Mouse (Mus musculus) fibroblast of lung, adult 2 months (primary cell): ENCODE results near the gene Arf3.

Experiments
- DNase-seq: peaks from one replicate; pipeline ENCODE4 v3.0.0-alpha.2; 2011; ENCODE audit warnings: low read depth

The Arf3 gene

GRCm38 (mm10) chr15:98790761-98791160 is 27.7 kb upstream of the Arf3 start:
- DNase-seq = no peak

DNA sequence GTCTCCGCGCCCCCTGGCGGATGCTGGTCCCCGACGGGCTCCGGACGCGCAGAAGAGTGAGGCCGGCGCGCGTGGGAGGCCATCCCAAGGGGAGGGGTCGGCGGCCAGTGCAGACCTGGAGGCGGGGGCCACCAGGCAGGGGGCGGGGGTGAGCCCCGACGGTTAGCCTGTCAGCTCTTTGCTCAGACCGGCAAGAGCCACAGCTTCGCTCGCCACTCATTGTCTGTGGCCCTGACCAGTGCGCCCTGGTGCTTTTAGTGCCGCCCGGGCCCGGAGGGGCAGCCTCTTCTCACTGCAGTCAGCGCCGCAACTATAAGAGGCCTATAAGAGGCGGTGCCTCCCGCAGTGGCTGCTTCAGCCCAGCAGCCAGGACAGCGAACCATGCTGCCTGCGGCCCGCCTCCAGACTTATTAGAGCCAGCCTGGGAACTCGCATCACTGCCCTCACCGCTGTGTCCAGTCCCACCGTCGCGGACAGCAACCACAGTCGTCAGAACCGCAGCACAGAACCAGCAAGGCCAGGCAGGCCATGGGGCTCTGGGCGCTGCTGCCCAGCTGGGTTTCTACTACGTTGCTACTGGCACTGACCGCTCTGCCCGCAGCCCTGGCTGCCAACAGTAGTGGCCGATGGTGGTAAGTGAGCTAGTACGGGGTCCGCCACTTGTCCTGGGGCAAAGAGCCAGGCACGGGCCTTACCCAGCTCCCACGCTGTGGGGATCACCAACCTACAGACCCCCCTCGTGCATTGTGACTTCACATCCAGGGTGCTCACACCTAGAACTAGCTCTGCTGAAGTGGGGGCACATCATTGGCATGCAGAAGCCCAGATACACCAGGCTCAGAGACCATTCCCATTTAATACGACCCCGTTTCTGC is 26.9 kb upstream of the Arf3 start, which contains the start of gene Wnt1:
Wnt1 (plus strand) TSS at position 197 of the 875 bp plus-strand sequence.
- DNase-seq = no peak

DNA sequence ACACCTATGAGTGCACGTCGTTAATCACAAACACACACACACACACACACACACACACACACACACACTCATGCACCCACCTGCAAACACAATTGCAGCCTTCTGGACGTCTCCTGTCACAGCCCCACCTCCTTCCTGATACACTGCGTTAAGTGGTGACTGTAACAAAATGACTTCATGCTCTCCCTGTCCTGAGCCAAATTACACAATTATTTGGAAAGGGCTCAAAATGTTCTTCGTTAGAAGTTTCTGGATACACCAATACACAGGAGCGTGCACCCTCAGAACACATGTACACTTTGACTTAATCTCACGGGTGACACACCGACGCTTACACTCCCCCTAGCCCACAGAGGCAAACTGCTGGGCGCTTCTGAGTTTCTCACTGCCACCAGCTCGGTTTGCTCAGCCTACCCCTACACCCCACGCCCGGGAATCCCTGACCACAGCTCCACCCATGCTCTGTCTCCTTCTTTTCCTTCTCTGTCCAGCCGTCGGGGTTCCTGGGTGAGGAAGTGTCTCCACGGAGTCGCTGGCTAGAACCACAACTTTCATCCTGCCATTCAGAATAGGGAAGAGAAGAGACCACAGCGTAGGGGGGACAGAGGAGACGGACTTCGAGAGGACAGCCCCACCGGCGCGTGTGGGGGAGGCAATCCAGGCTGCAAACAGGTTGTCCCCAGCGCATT is 26.1 kb upstream of the Arf3 start:
- no peak for DNase-seq

- DNase-seq = no peak
These were observed 24.9 kb upstream of the Arf3 start for GRCm38 (mm10) chr15:98787930-98788329.

DNA sequence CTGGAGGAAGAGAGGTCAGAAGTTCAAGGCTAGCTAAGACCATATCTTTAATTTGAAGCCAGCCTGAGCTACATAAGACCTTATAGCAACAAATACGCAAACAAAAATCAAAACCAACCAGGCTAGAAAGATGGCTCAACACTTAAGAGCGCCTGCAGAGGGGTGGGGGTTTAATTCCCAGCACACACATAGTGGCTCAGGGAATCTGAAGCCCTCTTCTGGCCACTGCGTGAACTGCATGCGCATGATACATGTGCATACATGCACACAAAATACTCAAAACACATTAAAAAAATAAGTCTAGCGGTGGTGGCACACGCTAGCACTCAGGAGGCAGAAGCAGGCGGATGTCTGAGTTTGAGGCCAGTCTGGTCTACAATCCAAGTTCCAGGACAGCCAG is 22.7 kb upstream of the Arf3 start:
- DNase-seq = no peak

DNA sequence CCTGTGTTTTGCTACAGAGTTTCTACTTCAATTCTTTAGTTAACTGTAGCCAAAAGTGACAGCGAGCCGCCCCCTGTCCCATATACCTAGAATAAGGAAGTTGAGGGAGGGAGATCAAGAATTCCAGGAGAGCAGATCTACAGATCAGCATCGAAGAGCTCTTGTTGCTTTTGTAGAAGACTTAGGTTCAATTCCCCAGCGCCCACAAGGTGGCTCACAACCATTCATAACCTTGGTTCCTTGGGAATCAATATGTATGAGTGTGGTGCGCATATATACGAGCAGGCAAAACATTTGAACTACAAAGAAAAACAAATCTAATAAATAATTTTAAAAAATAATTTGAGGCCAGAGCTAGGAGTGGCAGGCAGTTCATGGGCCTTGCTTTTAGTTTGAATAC is 18.2 kb upstream of the Arf3 start:
- no peak for DNase-seq

GRCm38 (mm10) chr15:98780573-98780972 is 17.6 kb upstream of the Arf3 start:
- DNase-seq = no peak

DNA sequence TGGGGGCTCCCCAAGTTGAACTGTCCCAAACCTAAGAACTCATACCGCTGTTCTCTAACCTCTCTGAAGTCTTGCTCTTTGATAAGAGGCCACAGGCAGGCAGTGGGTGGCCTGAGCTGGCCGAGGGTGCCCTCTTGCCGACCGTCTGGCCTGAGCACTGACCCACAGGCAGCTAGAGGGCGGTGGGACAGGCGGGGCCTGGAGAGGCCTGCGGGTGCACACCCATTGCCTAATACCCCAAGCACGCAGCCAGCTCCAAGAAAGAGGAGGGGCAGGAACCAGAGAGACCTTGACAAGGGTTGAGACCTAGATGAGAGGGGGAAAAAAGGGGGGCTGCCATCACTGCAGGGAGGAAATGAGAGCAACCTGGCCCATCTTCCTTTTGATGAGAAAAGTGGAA is 17.1 kb upstream of the Arf3 start:
- peak; percentile 64 for DNase-seq

- no peak for DNase-seq
These were observed 15.8 kb upstream of the Arf3 start for GRCm38 (mm10) chr15:98778806-98779205.

DNA sequence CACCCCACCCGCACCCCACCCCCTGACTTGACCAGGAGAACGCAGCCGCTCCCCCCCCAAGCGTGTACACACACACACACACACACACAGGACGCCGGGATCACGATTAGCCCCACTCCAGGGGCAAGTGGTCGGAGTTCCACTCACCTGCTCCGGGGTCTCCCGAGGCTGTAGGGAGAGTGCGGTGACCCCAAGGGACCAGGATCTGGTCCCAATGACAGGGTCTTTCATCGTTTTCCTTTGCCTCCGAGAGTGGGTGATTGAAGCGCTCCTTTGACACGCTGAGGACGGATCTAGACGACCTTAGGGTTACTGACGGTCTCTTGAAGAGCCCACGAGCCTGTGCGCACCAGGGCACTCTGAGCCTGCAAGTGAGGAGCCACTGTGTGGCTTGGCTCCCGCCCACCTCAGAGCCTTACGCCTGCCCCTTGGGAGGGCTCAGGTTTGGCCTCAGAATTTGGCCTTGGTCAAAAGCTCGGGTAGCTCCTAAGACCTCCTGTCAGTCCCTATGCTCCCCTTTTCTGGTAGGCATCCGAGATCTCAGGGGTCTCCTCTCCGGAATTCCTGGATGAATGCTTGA is 15.3 kb upstream of the Arf3 start:
- no peak for DNase-seq

DNA sequence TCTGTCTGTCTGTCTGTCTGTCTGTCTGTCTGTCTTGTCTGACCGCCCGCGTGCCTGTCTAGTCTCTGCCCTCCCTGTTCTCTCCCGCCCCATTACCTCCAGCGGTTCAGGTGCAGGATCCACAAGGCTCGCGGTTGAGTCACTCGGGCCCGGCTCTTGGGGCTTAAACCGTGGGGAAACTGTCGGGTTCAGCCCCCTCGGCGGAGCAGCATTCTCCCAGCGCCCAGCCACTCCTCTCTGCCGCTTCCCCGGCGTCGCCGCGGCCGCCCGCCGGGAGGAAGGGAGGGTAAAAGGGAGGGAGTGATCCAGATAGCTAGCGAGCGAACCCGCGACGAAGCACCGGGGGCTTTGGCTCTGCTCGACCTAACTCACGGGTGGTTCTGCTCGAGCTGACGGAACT is 14.7 kb upstream of the Arf3 start, which contains the start of gene Wnt10b:
Wnt10b (minus strand) TSS at position 389 of the 400 bp plus-strand sequence.
- no peak for DNase-seq

- DNase-seq = no peak
These were observed 14.1 kb upstream of the Arf3 start for GRCm38 (mm10) chr15:98777005-98777616.

DNA sequence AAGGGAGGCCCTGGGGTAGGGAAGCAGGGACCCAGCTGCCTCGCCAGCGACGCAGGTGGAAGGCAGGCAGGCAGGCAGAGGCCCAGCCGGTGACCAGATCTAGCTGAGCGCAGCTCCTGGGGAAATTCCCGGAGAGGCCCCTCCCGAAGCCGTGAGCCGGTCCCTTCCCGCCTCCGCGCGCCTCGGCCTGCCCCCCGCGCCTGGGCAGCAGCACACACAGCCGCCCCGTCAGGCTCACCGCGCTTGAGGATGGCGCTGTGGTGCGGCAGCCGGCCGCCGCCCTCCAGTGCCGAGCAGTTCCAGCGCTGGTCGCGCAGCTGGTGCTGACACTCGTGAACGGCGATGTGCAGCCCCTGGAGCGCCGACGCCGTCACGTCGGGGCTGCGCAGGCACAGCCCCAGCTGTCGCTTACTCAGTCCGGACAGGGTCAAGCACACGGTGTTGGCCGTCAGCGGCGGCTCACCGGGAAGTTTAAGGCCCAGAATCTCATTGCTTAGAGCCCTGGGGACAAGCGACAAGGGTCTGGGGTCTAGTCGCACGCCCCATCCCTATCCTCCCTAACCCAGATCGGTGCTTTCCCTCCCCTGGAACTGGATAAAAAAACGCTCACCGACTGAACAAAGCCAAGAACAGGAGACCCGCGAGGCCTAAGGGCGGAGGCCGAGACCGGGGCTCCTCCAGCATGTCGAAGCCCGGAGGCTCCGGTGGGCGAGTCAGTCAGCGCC is 13.4 kb upstream of the Arf3 start:
- no peak for DNase-seq

GRCm38 (mm10) chr15:98775533-98775932 is 12.5 kb upstream of the Arf3 start:
- no peak for DNase-seq

GRCm38 (mm10) chr15:98774096-98774495 is 11.1 kb upstream of the Arf3 start:
- no peak for DNase-seq

DNA sequence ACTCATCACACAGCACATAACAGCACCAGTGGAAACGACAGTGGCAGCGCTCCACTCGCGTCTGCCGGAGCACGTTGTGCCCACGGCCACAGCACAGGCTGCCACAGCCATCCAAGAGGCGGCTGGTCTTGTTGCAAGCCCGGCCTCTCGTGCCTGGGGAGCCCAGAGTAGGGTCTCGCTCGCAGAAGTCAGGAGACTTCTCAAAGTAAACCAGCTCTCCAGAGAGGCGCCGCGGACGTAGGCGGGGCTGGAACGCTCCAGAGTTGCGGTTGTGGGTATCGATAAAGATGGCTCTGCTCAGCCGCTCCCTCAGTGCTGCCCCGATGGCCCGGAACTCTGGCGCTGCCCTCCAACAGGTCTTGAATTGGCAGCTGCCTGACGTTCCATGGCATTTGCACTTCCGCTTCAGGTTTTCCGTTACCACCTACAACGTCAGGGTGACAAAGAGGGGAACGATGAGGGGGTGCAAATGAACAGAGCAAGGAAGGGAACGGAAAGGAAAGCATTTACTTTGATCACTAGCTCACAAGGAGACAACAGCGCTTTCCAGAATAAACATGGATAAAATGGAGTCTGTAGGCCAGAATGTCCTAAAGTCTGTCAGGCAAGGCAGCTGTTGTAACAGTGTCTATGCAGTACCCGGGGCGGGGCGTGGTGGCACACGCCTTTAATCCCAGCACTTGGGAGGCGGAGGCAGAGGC is 9.6 kb upstream of the Arf3 start:
- no peak for DNase-seq

GRCm38 (mm10) chr15:98771813-98772425 is 8.9 kb upstream of the Arf3 start:
- no peak for DNase-seq

- no peak for DNase-seq
These were observed 5.2 kb upstream of the Arf3 start for GRCm38 (mm10) chr15:98768259-98768658.

- no peak for DNase-seq
These were observed 2.9 kb upstream of the Arf3 start for GRCm38 (mm10) chr15:98765929-98766328.

- no peak for DNase-seq
These were observed 803 bp downstream of the Arf3 start for GRCm38 (mm10) chr15:98762201-98762621.

DNA sequence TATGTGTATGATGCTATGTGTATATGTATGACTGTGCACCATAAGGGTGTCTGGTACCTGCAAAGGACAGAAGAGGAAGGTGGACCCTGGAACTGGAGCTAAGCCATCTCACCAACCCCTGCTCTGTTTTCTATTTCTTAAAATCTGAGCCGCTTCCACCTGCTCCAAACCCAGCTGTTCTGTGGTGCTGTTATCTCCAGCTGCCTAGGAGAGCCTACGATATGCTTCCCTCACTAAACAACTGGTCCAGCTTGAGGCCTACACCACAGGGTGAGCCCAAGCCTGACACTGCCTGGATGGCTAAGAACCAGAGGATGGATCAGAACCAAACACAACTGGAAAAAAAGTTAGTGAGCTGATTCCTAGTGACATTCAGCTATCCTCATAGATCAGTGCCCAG is 8.9 kb downstream of the Arf3 start:
- DNase-seq = no peak
